Mouse (Mus musculus): ENCODE results near the gene Tpte.
A peak's percentile ranks its signal among the peaks of the same experiment; 100 is the strongest.

Tpte gene

DNA sequence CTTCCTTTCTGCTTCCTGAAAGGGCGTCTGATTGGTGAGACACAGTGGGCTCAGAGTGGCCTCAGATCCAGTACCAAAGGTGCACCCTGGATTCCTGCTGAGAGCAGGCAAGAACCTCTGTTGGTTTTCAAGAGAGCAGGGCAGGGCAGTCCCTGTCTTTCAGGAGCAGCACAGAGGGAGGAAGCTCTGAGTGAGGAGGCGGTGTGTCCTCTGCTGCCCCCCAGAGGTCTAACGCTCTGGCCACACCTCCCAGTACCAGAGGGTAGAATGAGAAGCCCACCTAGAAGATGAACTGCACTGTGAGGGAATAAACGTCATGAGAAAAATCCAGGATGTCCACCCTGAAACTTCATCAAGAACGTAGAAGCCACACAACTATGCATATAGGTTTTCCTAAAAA is 93.7 kb downstream of the Tpte start:
- DNase-seq (ENCODE audit: inconsistent ontology term): peak; percentile 42

DNA sequence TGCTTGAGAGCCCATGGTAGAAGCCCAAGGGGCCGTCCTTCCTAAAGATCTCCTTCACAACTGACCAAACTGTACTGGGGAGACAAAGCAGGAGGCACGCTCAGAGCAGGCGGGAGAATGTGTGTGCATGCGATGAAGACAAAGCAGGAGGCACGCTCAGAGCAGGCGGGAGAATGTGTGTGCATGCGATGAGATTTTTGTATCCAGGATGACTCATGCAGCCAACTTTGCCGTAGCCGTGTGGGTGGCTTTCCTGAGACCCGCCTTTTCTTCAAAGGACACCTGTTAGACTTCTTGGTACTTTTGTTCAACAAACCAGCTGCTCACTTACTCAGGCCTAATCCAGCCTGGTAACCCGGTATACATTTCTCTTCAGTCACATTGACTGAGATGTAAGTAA is 97.7 kb downstream of the Tpte start:
- DNase-seq (ENCODE audit: inconsistent ontology term): no peak

GRCm38 (mm10) chr8:22382824-22383595 is 99.8 kb downstream of the Tpte start:
- DNase-seq (ENCODE audit: inconsistent ontology term): no peak

- DNase-seq (ENCODE audit: inconsistent ontology term): no peak
These were observed 101.9 kb downstream of the Tpte start for GRCm38 (mm10) chr8:22385158-22385557.

- DNase-seq (ENCODE audit: inconsistent ontology term): no peak
These were observed 106.6 kb downstream of the Tpte start for GRCm38 (mm10) chr8:22389874-22390273.

DNA sequence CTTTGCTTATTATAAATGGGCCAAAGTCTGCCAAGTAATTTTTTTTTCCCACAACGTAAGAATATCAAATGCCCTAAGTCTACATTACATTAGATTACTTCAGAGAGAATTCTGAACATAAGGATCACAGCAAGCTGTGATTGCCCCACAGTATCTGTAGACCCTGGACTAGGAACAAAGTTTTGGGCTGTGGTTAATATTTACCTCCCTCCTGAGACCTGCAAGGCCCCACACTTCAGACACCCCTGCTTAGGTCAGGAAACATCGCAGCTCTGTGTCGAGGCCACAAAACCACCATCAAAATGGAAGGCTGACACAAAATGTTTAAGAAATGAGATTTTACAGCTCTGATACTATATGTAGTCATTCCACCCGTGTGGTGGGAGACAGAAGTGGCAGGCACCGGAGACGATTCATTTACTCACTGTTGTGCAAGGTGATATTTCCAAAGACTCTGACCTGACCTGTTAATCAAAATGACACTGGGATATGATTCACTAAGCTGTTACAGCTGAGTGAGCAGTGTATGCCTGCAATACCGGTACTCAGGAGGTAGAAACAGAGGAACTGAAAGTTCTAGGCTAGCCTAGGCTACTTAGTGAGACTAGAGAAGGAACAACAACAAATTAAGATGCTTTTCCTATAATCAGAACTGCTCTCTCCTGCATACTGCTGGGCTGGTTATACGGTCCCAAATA is 107.7 kb downstream of the Tpte start:
- DNase-seq (ENCODE audit: inconsistent ontology term): no peak

GRCm38 (mm10) chr8:22394471-22394870 is 111.2 kb downstream of the Tpte start:
- no peak for DNase-seq (ENCODE audit: inconsistent ontology term)

DNA sequence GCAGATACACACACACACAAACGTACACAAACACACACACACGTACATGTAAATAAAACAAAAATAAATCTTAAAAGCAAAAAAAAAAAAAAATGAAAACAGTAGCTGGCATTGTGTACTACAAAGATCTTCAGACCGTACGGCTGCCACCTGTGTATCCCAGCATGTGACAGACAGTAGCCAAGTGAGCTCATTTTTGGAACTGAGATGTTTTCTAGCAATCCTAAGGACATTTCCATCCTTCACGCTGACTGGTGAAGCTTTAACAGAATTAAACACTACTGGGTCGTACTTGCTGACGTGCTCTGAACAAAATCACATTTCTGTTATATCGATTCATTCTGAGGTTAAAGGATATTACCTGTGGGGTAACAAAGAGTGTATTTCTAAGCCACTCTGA is 112.0 kb downstream of the Tpte start:
- no peak for DNase-seq (ENCODE audit: inconsistent ontology term)

DNA sequence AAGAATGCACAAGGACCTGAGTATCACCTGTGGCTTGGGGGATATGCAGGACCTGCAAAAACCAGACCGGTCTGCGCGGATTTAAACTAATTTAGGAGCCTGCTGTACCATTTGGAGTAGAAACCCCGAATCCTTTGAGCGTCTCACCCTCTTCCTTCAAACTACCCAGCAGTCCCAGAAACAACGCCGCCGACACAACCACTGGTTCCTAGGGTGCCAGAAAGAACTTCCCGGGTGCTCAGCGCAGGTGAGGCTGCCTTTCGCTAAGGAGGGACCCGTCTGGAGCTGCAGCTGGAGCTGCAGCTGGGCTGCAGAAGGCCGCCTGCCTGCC is 114.5 kb downstream of the Tpte start:
- no peak for DNase-seq (ENCODE audit: inconsistent ontology term)

DNA sequence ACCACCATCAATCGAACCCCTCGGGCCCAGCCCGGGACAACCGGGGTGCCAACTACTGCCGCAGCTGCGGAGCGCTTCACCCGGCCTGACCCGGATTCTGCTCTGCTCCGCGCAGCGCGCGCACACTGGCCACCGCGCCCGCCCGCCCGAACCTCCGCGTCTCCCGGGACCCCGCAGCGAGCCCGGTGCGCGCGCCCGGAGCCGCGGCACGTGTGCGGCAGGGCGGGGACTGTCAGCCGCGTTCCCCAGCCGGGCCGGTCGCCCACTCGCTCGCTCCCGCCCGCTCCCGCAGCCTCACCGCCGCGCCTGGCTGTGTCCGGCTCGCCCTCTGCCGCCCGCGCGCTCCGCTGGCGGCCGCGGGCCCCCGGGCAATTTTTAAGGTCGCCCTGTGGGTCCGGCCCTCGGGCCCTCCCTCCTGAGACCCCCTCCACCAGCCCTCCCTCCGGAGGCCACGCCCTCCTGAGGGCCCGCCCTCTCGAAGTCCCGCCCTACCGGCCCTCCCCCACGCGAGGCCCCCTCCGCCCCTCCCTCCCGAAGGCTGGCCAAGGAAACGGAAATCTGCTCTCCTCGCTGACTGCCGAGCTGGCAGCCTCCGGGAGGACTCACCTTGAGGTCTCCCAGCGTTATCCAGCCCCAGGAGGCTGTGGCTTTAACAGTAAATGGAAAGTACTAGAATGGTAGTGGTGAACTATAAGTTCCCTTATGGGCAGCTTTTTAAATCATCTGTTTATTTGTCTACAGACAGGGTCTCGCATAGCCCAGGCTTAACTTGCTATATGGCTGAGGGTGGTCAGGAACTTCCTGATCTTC is 115.1 kb downstream of the Tpte start, which contains the start of gene Slc25a15:
Gene Slc25a15, minus strand, starts transcription at position 456 of the 810 bp plus-strand sequence.
- DNase-seq (ENCODE audit: inconsistent ontology term): peak; percentile 95

DNA sequence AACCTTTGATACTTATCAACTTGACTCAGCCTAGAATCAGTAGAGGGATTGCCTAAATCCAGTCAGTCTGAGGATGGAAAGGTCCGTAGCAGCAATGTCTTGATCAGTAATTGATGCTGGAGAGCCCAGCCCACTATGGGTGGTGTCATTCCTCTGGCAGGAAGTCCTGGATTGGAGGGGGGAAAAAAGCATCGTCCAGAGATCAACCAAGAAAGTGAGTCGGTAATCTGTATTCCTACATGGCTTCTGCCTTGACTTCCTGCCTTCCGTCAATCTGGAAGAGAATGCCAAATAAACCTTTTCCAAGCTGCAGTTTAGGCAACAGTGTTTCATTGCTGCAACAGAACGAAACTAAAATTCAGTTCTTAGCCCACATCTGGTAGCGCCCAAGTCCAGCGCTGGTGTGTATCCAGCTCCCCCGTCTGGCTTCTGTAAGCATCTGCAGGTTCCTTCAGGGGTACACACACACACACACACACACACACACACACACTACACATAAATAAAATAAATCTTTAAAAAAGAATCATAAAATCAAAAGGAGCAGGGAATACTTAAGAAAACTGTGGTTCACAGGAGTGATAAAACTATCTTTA is 116.1 kb downstream of the Tpte start:
- DNase-seq (ENCODE audit: inconsistent ontology term): no peak

DNA sequence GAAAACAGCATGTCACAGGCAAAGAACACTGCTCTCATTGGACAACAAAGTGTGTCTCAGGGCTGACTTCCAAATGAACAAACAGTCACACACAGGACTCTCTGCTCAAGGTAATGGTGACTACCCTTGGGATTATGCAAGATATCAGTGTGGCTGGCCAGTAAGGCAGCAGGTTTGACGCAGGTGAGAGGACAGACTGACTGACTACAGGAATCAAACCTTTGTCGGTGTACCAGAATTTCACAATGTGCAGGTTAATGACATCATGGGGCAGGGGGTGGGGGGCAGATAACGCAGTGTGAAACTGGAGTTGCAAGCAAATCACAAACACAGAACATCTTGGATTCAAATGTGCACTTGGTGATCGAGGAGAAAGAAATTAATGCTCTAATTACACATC is 117.4 kb downstream of the Tpte start:
- no peak for DNase-seq (ENCODE audit: inconsistent ontology term)

DNA sequence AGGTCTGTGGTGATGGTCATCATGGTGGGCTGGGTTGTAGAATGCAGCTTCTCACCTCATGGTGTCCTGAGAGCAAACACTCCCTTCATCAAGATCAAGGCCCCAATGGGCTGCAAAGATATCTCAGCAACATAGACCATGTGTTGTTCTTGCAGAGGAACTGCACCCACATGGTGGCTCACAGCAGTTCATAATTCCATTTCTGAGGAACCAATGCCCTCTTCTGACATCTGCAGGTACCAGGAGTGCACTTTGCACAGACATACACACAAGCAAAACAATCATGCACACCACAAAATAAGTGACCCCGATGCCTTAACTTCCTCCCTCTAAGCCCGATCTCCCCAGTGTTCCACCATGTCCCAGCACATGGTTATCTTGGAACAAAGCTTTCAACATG is 120.0 kb downstream of the Tpte start:
- DNase-seq (ENCODE audit: inconsistent ontology term): no peak

GRCm38 (mm10) chr8:22405733-22406132 is 122.5 kb downstream of the Tpte start:
- DNase-seq (ENCODE audit: inconsistent ontology term): no peak

DNA sequence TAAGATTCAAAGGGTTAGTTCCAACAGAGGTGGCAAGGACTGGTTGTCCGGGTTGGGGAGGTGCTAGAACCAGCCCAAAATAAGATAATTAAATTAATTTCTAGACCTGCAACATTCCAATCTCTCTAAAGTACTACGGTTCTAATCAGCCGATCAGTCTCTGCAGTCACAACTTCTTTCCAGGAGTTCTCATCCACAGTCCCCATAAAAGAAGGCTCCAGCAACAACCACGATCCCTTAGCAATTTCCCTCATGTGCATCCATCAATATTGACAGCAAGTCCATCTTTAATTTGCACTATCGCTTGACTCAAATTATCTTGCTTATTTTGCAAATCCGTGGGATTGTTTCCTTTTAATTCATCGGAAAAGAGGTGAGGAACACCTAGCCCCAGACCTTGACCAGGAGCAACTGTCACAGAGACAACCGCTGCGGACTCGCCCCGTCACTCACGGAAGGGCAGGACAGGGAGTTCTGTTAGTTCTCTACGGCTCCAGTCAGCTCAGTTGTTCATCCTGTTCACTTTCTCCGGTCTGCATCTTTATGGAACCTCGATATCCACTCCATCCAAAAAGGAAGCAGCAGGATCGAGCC is 127.5 kb downstream of the Tpte start:
- DNase-seq (ENCODE audit: inconsistent ontology term): no peak

GRCm38 (mm10) chr8:22411282-22411702 is 128.1 kb downstream of the Tpte start, which contains the start of gene Mrps31:
Gene Mrps31, plus strand, starts transcription at chr8:22411361.
- peak; percentile 88 for DNase-seq (ENCODE audit: inconsistent ontology term)

GRCm38 (mm10) chr8:22411971-22412370 is 128.7 kb downstream of the Tpte start:
- no peak for DNase-seq (ENCODE audit: inconsistent ontology term)
